Mouse (Mus musculus): Measurements from ENCODE around the gene Slc3a2.
"Not testable (repeated sequence)": the region's sequence is repeated elsewhere in the genome, so short reads cannot be mapped to it uniquely, and the experiment has no call there.

The Slc3a2 gene

DNA sequence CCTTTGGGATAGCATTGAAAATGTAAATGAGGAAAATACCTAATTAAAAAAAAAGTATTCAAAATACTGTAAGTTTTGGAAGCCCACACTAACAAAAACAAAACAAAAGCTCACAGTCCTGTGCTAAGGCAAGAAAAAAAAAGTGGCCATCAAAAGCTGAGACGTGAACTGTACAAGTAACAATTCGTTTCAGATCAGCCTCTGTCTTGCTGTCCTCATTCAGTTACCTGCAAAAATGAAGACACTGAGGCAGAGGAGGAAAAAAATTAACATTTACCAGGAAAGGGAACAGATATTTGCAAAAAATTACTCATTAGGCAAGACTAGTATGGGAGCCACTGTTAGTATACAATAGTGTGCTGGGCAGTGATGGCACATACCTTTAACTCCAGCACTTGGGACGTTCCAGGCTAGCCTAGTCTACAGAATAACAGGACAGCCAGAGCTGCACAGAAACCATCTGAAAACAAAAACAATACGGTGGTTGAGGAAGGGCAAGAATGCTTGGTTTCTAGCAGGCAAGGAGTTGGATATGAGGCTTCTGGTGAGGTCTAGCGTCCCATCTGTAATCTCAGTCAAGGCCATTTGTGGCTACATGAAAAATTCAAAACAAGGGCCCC, 4.4 kb upstream of the Slc3a2 start:
- in situ Hi-C loops (cut with MseI, MboI), result no loop called here

DNA sequence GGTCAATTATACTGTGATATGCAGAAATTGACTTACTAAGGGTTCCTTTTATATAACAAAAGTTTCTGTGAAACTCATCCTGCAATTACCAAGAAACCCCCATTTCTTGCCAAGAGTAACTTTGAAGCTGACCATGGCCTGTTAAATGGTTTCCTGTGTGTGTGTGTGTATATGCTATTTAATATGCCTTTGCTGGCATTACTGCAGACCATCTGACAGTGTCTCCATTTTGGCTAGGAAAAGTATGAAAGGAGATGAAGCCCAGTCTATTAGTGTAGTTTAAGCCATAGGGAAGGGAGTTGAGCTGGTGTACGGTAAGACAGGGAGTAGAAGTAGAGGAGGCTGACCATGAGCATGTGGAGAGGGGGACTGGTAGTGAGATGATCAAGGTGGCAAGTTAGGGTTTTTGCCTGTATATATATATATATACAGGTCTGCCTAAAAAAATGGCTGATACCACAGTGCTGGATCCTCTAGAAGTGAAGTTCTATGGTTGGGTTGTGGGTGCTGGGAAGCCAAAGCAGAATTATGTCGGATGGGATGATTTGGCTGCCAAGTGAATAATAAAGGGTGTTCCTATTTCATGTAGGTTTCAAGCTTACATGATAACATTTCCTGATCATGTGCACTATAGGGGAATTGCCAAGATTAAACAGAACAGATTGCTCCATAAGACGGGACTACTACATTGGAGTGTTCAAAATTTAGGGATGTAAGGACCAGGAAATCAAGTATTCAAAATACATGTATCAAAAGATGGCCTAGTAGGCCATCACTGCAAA, 3.6 kb upstream of the Slc3a2 start:
- in situ Hi-C loops (cut with MseI, MboI), result no loop called here

DNA sequence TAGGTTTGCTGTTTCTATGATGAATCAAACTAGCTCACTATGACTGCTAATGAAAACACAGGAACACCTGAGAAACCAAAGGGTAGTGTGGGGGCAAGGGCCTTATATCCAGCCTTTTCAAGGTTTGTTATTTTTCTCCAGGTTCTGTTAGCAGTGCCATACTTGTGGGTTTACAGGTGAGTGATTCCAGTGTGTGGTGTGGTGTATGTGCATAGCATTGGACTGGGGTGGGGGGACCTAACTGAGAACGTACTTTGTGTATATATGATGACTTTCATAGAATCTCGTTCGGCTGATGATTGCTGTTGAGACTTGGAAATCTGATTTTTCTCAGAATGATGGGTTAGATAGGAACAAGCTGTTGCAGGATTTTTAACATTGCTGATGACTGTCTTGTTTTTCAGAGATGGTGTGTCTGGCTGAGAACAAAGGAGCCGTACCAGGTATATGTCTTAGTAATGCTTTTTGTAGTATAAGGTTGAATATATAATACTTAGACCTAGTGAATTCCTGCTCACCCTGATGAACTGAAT, 2.0 kb upstream of the Slc3a2 start:
- in situ Hi-C loops (cut with MseI, MboI), result no loop called here

DNA sequence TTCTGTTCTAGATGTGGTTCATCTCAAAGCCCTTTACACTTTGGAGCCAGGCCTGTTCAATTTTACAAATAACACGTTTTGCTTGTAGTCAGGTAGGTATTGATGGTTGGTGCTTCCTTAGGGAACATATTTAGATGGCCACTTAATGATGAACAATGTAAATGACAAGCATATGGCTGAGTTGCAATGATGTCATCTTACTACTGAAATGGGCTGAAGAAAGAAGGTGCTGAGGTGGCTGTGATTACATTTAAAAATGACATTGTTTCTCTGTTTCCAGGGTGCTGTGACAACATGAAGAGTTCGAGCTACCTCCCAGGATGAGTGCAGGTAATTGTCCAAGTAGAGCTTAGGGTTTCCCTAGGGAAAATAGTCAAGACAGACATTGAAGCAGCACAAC, 1.2 kb upstream of the Slc3a2 start:
- in situ Hi-C loops (cut with MseI, MboI), result no loop called here

DNA sequence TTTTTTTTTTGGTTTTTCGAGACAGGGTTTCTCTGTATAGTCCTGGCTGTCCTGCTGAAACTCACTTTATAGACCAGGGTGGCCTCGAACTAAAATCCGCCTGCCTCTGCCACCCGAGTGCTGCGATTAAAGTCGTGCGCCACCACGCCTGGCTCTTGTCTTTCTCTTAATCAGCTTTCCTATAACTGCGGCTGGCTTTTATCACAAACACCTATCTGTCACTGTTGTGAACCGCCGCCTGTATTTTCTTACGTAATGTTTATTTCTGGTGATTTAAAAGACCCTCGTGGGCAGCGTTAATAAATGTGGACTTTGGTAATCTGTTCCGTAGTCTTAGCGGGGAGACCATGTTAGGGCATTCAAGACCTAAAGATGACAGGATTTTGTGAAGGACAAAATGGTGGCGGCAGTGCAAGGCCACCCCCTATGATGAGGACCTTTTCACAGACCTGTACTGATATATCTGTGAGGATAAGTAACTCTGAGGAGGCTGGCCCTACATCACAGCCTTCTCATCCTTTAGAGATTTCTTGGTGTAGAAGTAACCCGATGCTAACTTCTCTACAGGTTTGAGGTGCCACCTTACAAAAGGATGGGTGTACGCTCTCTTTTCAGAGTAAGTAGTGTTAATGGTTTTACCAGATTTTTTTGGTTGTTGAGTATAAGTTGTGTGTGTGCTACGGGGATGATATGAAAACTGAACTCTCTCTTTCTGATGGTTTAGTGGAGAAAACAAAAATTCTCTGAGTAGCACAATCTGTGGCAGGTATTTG, 591 bp upstream of the Slc3a2 start:
- in situ Hi-C loops (cut with MseI, MboI), result no loop called here

DNA sequence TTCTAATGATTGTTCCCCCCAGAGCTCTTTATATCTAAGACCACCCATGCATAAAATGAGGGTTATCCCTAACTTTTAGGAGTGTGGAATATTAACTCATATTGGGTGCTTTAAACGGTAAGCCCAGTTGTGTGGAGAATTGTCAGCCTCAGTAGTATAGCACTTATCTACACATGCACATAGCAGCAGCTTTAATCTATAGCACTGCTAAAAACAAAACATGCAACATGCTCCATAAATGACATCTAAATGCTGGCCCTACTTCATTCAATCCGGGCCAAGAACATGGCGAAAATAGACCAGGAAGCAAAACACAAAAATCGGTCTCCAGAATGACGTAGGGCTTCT, 636 bp downstream of the Slc3a2 start:
- in situ Hi-C loops (cut with MseI, MboI), result no loop called here

DNA sequence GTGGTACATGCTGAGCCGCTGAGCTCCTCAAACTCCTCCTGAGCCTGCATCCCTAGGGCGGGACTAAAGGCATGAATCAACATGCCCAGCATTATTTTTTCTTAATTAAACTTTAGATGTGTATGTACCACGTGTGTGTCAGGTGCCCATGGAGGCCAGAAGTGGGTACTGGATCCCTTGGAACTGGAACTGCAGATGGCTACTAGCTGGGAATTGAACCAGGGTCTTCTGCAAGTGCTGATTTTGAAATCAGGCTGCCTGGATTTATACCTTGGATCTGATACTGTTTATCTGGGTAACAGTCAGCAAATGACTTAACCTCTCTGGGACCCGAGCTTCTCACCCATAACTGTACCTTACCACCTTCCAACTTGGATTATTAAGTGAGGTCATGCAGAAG, 1.1 kb downstream of the Slc3a2 start:
- in situ Hi-C loops (cut with MseI, MboI), result no loop called here

DNA sequence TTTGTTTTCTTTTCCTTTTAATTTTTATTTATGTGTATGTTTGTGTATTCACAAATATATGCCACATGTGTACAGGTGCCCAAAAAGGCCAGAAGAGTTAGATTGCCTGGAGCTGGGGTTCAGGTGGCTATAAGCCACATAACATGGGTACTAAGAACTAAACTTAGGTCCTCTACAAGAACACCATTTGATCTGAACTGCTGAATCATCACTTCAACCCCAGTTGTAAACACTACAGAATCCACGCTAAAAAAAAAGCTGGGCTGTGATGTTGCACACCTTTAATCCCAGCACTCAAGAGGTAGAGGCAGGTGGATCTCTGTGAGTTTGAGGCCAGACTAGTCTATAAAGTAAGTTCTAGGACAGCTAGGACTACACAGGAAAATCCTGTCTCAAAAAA, 1.8 kb downstream of the Slc3a2 start:
- in situ Hi-C loops (cut with MseI, MboI), result no loop called here

DNA sequence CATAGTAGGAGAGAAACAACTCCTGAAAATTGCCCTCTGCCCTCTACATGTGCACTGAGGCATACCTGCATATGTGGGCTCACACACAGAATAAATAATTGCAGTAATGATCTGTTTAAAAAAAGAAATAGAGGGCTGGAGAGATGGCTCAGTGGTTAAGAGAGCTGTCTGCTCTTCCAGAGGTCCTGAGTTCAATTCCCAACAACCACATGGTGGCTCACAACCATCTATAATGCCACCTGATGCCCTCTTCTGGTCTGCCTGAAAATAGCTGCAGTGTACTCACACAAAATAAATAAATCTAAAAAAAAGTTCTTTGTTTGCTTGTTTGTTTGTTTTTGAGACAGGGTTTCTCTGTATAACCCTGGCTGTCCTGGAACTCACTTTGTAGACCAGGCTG, 4.1 kb downstream of the Slc3a2 start:
- in situ Hi-C loops (cut with MseI, MboI), result not testable (repeated sequence)

DNA sequence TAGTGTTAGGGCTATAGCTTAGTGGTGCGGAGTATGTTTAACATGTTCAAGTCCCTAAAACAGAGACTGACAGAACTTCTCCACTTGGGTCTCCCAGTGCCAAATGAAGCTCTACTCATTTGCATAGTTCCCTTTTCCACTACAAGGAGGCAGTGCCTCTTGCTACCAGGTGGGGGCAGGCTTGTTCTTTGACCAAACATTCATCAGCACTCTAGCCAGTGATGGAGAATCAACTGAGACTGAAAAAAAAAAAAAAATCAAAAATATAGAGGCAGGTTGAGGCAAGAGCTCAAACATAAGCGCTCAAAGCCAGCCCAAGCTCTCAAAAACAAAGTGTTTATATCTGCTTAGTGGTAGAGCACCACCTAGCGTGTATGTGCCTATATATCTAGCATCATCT, 4.8 kb downstream of the Slc3a2 start:
- in situ Hi-C loops (cut with MseI, MboI), result no loop called here

DNA sequence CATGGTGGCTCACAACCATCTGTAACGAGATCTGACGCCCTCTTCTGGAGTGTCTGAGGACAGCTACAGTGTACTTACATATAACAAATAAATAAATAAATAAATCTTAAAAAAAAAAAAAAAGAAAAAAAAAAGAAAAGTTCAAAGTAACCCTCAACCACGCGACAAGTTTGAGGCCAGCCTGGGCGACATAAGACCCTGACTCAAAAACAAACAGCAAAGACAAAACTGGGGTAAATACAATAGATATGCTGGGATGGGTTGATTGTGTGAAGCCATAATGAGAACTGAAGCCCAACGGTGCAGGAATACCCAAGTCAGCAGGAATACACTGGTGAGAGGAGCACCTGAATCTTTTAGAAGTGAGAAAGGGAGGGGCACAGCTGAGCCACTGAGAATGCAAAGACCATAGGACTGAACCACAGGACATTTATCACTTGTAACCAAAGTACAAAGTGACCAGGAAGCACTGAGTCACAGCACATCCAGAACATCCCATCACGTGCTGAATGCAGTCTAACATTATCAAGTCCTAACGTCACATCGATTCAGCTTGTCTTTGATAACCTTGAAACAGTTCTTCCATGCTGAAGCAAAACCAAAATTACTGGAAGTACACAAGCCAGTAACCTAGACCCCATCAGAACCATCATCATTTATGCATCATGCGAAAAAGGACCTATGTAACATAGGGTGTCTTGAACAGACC, 6.2 kb downstream of the Slc3a2 start:
- in situ Hi-C loops (cut with MseI, MboI), result no loop called here

DNA sequence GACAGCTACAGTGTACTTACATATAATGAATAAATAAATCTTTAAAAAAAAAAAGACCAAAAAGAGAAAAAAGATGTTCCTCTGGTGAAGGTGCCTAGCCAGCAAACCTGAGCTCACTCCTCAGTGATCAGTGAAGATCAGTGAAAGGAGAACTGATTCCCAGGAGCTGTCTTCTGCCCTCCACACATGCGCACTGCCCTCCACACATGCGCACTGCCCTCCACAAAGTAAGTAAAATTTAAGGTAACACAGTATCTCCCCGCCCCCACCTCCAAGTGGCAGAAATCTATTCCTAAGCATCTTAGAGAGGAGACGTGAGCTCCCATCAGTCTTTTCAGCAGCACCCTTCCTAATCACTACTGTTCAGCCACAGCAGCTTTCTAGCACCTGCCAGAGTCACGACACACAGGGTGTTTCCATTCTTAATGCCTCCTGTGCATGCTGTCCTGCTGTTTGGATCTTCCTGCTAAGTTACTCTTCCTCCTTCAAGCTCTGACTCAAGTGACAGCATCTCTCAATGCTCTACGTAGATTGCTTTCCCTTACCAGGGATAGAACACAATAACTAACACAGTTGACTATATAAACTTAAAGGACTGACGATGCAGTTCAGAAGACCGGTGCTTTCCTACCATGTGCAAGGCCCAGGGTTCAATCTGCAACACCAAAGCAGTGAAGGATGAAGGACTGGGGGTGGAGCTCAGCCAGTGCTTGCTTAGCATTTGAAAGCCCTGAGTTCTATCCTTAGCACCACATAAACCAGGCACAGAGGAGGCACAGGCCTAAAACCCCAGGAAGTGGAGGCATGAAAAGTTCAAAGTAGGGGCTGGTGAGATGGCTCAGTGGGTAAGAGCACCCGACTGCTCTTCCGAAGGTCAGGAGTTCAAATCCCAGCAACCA, 7.1 kb downstream of the Slc3a2 start:
- in situ Hi-C loops (cut with MseI, MboI), result no loop called here

DNA sequence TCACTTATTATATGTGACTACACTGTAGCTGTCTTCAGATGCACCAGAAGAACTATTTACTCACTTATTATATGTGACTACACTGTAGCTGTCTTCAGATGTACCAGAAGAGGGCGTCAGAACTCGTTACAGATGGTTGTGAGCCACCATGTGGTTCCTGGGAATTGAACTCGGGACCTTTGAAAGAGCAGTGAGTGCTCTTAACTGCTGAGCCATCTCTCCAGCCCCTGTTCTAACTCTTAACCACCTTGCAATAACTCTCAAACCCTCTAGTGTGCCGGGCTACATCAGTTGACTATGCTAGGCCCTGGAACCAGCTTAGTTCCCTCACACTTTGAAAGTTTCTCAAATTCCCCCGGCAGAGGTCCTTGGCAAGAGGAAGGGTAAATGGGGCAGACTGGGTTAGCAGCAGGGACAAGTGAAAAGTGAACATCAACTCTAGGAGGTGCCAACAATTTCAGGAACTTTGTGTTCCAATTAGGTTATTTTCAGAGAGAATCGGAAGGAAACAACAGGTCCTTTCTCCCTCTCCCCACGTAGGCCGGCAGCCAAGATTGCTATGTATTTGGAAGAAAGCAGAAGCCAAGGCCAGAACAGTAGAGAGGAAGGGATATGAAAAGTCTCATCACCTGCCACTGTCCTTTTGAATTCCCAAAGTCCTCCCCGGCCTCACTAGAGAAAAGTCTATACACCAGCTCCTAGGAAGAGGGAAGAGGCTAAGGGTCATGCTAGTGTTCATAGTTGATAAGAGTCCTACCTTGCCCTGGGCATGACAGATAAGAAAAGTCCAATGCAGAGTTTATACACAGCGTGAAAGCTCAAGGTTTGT, 8.3 kb downstream of the Slc3a2 start:
- in situ Hi-C loops (cut with MseI, MboI), result no loop called here

DNA sequence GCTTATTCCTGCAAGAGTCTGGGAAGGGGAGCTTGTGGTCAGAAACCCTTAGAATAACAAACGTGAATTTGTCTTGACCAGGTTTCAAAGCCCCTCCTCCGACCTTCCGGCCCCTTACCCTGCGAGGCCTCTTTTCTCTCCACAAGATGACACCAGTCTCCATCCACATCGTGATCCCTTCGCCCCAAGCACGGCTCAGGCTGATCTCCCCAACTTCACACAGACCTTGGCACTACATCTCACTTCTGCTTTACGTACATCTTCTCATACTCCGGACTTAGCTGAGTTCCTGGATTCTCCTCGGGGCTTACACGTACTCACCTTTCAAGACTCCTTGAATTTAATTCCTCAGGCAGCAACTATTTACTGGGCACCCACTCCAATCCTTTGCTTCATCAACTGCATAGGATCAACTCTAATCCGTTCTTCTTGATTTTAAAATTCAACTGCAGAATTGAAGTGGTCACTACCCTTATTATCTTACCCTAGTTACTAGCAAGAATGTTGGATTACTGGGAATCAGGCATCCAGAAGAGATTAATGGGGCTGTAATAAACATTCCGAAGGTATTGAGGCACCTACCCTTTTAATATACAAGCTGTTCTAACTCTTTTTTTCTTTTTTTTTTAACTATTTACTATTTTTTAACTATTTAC, 9.0 kb downstream of the Slc3a2 start:
- in situ Hi-C loops (cut with MseI, MboI), result no loop called here

DNA sequence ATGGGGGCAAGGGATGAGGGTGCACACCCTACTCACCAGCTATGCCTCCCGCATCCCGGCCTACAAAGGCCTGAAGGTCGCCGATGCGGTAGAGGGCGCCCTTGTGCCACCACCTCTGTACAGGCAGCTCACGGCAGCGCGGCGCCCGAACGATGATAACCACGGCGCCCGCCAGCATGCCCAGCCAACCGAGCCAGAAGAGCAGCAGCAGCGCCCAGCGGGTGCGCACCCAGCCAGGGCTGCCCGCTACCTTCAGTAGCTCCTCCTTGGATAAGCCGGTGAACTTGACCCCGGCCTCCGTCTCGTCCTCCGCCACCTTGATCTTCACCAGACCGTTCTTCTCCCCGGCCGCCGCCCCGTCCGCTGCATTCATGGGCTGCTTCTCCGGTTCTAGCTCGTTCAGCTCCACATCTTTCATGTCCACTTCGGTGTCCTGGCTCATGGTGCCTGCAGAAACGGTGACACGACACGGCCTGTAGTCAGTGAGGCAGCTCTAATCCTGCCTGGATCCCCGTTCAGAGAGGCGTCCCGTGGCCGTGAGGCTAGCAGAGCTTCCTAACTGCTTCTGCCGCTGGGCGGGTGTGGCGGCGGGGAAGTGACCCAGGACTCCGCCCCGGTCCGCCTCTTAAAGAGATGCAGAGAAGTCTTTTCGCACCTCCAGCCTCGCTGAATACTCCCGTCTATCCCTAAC, 9.7 kb downstream of the Slc3a2 start:
- in situ Hi-C loops (cut with MseI, MboI), result no loop called here

DNA sequence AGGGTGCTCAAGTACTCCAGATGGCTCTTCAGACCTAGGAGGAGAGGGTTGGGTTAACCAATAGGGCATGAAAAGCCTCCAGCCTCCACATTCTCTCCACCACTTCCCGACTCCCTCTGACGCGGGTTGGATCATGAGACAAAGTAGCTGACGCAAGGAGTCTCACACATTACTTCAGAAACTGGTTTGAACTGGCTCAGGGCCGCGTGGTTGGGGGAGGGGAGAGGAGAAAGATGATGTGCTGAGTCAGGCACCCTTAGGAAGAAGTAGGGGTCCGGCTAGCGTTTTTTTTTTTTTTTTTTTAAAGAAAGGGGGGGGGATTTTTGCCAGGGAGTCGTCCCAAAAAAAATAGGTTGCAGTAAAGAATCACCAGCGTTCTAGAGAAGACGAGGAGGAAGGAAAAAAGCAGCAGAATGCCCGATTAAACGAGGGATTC, 10.3 kb downstream of the Slc3a2 start:
- in situ Hi-C loops (cut with MseI, MboI), result no loop called here

DNA sequence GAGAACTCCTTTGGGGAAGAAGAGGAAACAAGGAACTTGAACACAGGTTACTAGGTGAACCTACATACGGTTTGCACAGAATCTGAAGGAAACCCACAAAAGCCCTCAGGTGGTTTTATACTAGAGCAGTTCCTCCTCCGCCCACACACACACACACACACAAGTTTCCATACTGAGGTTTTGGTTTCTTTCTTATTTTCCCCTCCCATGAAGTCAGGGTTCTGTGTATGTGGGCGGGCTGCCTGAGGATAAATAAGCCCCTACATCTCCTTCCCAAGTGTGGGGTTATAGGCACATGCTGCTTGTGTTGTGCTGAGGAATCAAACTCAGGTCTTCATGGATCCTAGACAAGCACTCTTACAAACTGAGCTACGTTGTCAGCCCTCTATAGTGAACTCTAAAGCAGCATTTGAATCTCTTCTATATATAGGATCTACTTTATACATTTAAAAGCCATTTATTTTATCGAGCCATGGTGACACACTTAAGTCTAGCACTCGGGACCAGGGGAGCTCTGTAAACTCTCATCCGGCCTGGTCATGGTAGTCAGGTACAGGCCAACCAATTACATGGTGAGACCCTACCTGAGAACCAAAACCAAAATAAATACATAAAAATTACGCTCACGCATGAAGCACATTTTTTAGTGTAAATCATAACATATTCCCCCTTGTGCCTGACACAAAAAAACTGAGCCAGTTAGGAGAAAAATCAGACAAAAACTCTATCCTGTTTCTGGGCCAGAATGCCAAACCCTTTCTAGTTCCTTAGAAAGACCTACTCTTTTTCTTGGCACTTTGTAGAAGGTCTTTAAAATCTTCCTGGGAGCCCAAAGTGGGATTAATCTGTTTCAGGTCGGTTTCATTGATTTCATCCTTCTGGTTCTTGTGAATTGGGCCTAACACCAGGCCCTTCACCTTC, 11.0 kb downstream of the Slc3a2 start:
- in situ Hi-C loops (cut with MseI, MboI), result no loop called here

DNA sequence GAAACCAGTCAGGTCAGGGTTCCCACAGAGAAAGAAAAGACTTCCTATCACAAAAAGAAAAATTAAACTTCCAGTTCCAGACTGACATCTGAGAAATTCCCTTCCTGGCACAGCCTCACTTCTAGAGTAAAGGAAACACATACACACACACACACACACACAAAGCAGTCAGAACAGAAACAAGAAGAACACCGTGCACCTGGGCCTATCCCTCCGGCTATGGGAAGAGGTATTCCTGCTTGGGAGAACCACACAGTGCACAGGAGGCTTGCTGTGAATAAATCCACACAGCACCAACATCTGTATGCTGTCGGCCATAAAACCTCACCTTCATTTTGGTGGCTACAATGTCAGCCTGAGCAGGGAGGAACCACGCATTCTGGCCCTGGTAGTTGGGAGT, 11.7 kb downstream of the Slc3a2 start:
- in situ Hi-C loops (cut with MseI, MboI), result no loop called here
